Comparison of ENCODE assay signal across 21 mouse cellular contexts in genomic region chr11:56871640-56872039, GRCm38 (mm10).
DNase-seq lines count a peak whose midpoint lies in the region; ATAC-seq and TF ChIP-seq lines count a peak whose summit lies in the region.
"Had no signal": no experiment of that assay in that cellular context is flagged by ENCODE, and none has a peak within 500 bp of the region (broad histone marks: within the 10 kb centered on the region; RNA-seq: fewer than 3 reads in every experiment).

No protein-coding gene starts in this region.

- H3K27me3 ChIP-seq in hindbrain, embryonic 13.5 days = no peaks in the 10 kb centered on the region
- no peaks in the 10 kb centered on the region for H3K27me3 ChIP-seq in hindbrain, embryonic 10.5 days (ENCODE audit: insufficient read depth, poor library complexity, severe bottlenecking)
- H3K27me3 ChIP-seq in midbrain, embryonic 15.5 days (replicated peaks) = no peaks in the 10 kb centered on the region
- H3K27me3 ChIP-seq in midbrain, embryonic 11.5 days (ENCODE audit: control insufficient read depth, insufficient read depth, low read length) = no peaks in the 10 kb centered on the region
- H3K27me3 ChIP-seq: neural tube, embryonic 12.5 days had no signal

- no peak for TF ChIP-seq POLR2A in olfactory bulb, adult 2 months (IDR thresholded peaks at IDR 0.05; ENCODE audit: insufficient read depth, low read depth, low read length)

- no peak overlapping the region for H3K4me2 ChIP-seq in hindbrain, embryonic 13.5 days
- H3K4me2 ChIP-seq in midbrain, embryonic 15.5 days = no peak overlapping the region
- H3K4me2 ChIP-seq in midbrain, embryonic 11.5 days = no peak overlapping the region
- H3K4me2 ChIP-seq: neural tube, embryonic 12.5 days had no signal

- H3K9ac ChIP-seq in hindbrain, embryonic 13.5 days = no peak overlapping the region
- H3K9ac ChIP-seq in midbrain, embryonic 15.5 days = no peak overlapping the region
- H3K9ac ChIP-seq in midbrain, embryonic 11.5 days (ENCODE audit: low read length) = no peak overlapping the region
- H3K9ac ChIP-seq: liver, postnatal 0 days; neural tube, embryonic 12.5 days had no signal

- no peaks in the 10 kb centered on the region for H3K9me3 ChIP-seq in hindbrain, embryonic 13.5 days
- no peaks in the 10 kb centered on the region for H3K9me3 ChIP-seq in hindbrain, embryonic 10.5 days
- H3K9me3 ChIP-seq in midbrain, embryonic 15.5 days = no peaks in the 10 kb centered on the region
- no peaks in the 10 kb centered on the region for H3K9me3 ChIP-seq in midbrain, embryonic 11.5 days (ENCODE audit: control insufficient read depth, low read length)
- H3K9me3 ChIP-seq: neural tube, embryonic 12.5 days had no signal

- no peak for ATAC-seq in hindbrain, embryonic 13.5 days (ENCODE audit: low FRiP score)
- ATAC-seq in midbrain, embryonic 15.5 days (replicated peaks) = no peak
- no peak for ATAC-seq in midbrain, embryonic 11.5 days (ENCODE audit: low FRiP score)
- ATAC-seq: liver, postnatal 0 days had no signal

- DNase-seq in embryo, embryonic 10.5 days (ENCODE audit: low spot score) = peak; percentile 7
- no peak for DNase-seq in embryo, embryonic 10 days (ENCODE audit: low spot score)
- no peak for DNase-seq in hindbrain, embryonic 10.5 days (ENCODE audit: low spot score)
- no peak for DNase-seq in midbrain, embryonic 11.5 days (ENCODE audit: low spot score, missing footprints)
- no peak for DNase-seq in retina, embryonic 14.5 days (ENCODE audit: low spot score)
- DNase-seq: adrenal gland, adult 2 months; cerebellum, adult 11 months; cerebellum, postnatal 10 days; heart, adult 18-20 months; kidney, adult 11 months; kidney, postnatal 25 days; left cerebral cortex, postnatal 4 days; liver, postnatal 0 days; lung, postnatal 14 days; right cerebral cortex, postnatal 14 days; spleen, adult 18-20 months; thymus, postnatal 25 days had no signal

- TF ChIP-seq CTCF in olfactory bulb, adult 2 months (IDR thresholded peaks at IDR 0.05; ENCODE audit: insufficient read depth, low read depth, low read length) = no peak

- peak overlapping the region; percentile 35 for H3K27ac ChIP-seq in hindbrain, embryonic 13.5 days
- no peak overlapping the region for H3K27ac ChIP-seq in hindbrain, embryonic 10.5 days
- H3K27ac ChIP-seq in midbrain, embryonic 15.5 days = peak overlapping the region; percentile 19; the same call in 1 of the 2 replicates
- no peak overlapping the region for H3K27ac ChIP-seq in midbrain, embryonic 11.5 days (ENCODE audit: low read depth, low read length)
- peak overlapping the region; percentile 64 for H3K27ac ChIP-seq in olfactory bulb, adult 2 months (ENCODE audit: insufficient read depth, low read depth, low read length)
- H3K27ac ChIP-seq: neural tube, embryonic 12.5 days had no signal

- H3K4me3 ChIP-seq in hindbrain, embryonic 13.5 days = no peak overlapping the region
- H3K4me3 ChIP-seq in hindbrain, embryonic 10.5 days = no peak overlapping the region
- no peak overlapping the region for H3K4me3 ChIP-seq in midbrain, embryonic 15.5 days
- no peak overlapping the region for H3K4me3 ChIP-seq in midbrain, embryonic 11.5 days (ENCODE audit: low read depth, low read length)
- no peak overlapping the region for H3K4me3 ChIP-seq in olfactory bulb, adult 2 months (ENCODE audit: insufficient read depth, low read depth, low read length)
- H3K4me3 ChIP-seq: neural tube, embryonic 12.5 days had no signal

- no peaks in the 10 kb centered on the region for H3K36me3 ChIP-seq in hindbrain, embryonic 13.5 days
- no peaks in the 10 kb centered on the region for H3K36me3 ChIP-seq in hindbrain, embryonic 10.5 days
- no peaks in the 10 kb centered on the region for H3K36me3 ChIP-seq in midbrain, embryonic 15.5 days (replicated peaks)
- H3K36me3 ChIP-seq in midbrain, embryonic 11.5 days (ENCODE audit: control insufficient read depth, insufficient read depth, low read length) = no peaks in the 10 kb centered on the region
- H3K36me3 ChIP-seq: neural tube, embryonic 12.5 days had no signal

- WGBS in hindbrain, embryonic 13.5 days = 40% methylated on average over 3 of the region's 3 CpGs
- WGBS in hindbrain, embryonic 10.5 days = 77% methylated on average over 3 of the region's 3 CpGs
- 44% methylated on average over 3 of the region's 3 CpGs for WGBS in midbrain, embryonic 15.5 days
- 77% methylated on average over 3 of the region's 3 CpGs for WGBS in midbrain, embryonic 11.5 days
- WGBS in olfactory bulb, adult 2 months = 13% methylated on average over 3 of the region's 3 CpGs

- peaks cover 10% of the 10 kb centered on the region for H3K4me1 ChIP-seq in hindbrain, embryonic 13.5 days (replicated peaks)
- no peaks in the 10 kb centered on the region for H3K4me1 ChIP-seq in hindbrain, embryonic 10.5 days (replicated peaks)
- H3K4me1 ChIP-seq in midbrain, embryonic 15.5 days = peaks cover 4% of the 10 kb centered on the region; the same call in 1 of the 2 replicates
- H3K4me1 ChIP-seq in midbrain, embryonic 11.5 days (ENCODE audit: control insufficient read depth, insufficient read depth, low read length) = no peaks in the 10 kb centered on the region
- no peaks in the 10 kb centered on the region for H3K4me1 ChIP-seq in olfactory bulb, adult 2 months (ENCODE audit: control insufficient read depth, insufficient read depth, low read length)
- H3K4me1 ChIP-seq: neural tube, embryonic 12.5 days had no signal

Comparison
In these comparisons a context has a peak if more than half of its experiments do, and no peak if none do; other contexts are left out.
1. H3K27ac ChIP-seq: peak in hindbrain, embryonic 13.5 days (single experiment), midbrain, embryonic 15.5 days (single experiment) and olfactory bulb, adult 2 months (single experiment); none in hindbrain, embryonic 10.5 days (single experiment) and midbrain, embryonic 11.5 days (single experiment).